In the genomic region with DNA sequence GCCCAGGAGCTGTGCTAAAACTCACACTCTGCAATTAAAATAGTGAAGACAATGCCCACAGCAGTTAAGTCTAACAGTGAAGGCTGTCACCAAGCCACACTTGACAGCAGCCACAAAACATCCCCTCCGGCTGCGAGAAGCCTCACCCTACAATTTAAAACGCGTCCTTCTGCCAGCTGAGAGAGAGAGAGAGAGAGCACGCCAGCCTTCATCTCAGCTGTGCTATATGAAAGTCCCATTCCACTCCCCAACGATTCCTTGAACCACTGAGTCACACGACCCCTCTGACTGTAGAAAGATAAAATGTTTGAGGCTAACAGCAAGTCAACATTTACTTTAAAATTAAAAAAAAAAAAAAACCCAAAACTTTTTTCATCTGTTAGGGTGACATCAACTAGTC, we compare ENCODE assay signal across 8 mouse cellular contexts. TPM values are rescaled to one million over a fixed set of nuclear protein-coding genes. Genes with fewer than 3 reads are reported as not detected.
A peak's percentile ranks its signal among the peaks of the same experiment; 100 is the strongest.
DNase-seq lines count a peak whose midpoint lies in the region; ATAC-seq and TF ChIP-seq lines count a peak whose summit lies in the region.

No protein-coding gene starts in this region.

- H3K4me2 ChIP-seq in heart, embryonic 15.5 days, result peak overlapping the region; percentile 74
- peak overlapping the region; percentile 78 for H3K4me2 ChIP-seq in forebrain, embryonic 13.5 days
- peak overlapping the region; percentile 1; the same call in 1 of the 2 replicates for H3K4me2 ChIP-seq in midbrain, embryonic 11.5 days

- peak overlapping the region; percentile 97 for H3K27ac ChIP-seq in heart, embryonic 15.5 days
- H3K27ac ChIP-seq in MEL (ENCODE audit: control insufficient read depth, low read depth, low read length), result peak overlapping the region; percentile 79
- peak overlapping the region; percentile 76 for H3K27ac ChIP-seq in forebrain, embryonic 13.5 days
- peak overlapping the region; percentile 42; the same call in 1 of the 2 replicates for H3K27ac ChIP-seq in midbrain, embryonic 11.5 days (ENCODE audit: low read depth, low read length)

- H3K4me1 ChIP-seq in heart, embryonic 15.5 days (replicated peaks), result peaks cover 73% of the 10 kb centered on the region
- peaks cover 28 to 52% of the 10 kb centered on the region in 2 experiments for H3K4me1 ChIP-seq in MEL (ENCODE audit: control insufficient read depth in 1 of 2, insufficient read depth in 2 of 2, low read length in 2 of 2)
- H3K4me1 ChIP-seq in forebrain, embryonic 13.5 days, result peaks cover 70% of the 10 kb centered on the region
- H3K4me1 ChIP-seq in midbrain, embryonic 11.5 days (ENCODE audit: control insufficient read depth, insufficient read depth, low read length), result peaks cover 63% of the 10 kb centered on the region

- peaks cover 80% of the 10 kb centered on the region for H3K79me2 ChIP-seq in MEL (ENCODE audit: control insufficient read depth, insufficient read depth, low read length, poor library complexity)

- TF ChIP-seq RAD21 in MEL (IDR thresholded peaks at IDR 0.05; ENCODE audit: low read depth, low read length), result no peak

- H3K9me3 ChIP-seq in heart, embryonic 15.5 days (replicated peaks), result no peaks in the 10 kb centered on the region
- H3K9me3 ChIP-seq in MEL (replicated peaks; ENCODE audit: insufficient read depth, low read length), result no peaks in the 10 kb centered on the region
- H3K9me3 ChIP-seq in forebrain, embryonic 13.5 days (replicated peaks), result no peaks in the 10 kb centered on the region
- H3K9me3 ChIP-seq in midbrain, embryonic 11.5 days (ENCODE audit: control insufficient read depth, low read length), result no peaks in the 10 kb centered on the region

- TF ChIP-seq CTCF in MEL (IDR thresholded peaks at IDR 0.05 in 2 of 3, conservative IDR thresholded peaks at IDR 0.05 in 1 of 3; ENCODE audit: control insufficient read depth in 1 of 3, insufficient read depth in 1 of 3, low read depth in 2 of 3, low read length in 3 of 3, poor library complexity in 1 of 3, severe bottlenecking in 1 of 3), result no peak

- intact Hi-C loops in heart, postnatal 14 days (cut with DNase I), result no loop called here

- ATAC-seq in heart, embryonic 15.5 days (replicated peaks; ENCODE audit: insufficient number of reproducible peaks, insufficient read depth, low FRiP score, low read depth), result no peak
- ATAC-seq in forebrain, embryonic 13.5 days, result peak; percentile 16
- ATAC-seq in midbrain, embryonic 11.5 days (ENCODE audit: low FRiP score), result no peak

- no peak for TF ChIP-seq POLR2A in MEL (IDR thresholded peaks at IDR 0.05; ENCODE audit: control insufficient read depth in 1 of 2, insufficient read depth in 1 of 2, low read depth in 1 of 2, low read length in 2 of 2, poor library complexity in 1 of 2)

- peak overlapping the region; percentile 23 for H3K4me3 ChIP-seq in heart, embryonic 15.5 days
- H3K4me3 ChIP-seq in MEL (ENCODE audit: control insufficient read depth in 1 of 2, insufficient read depth in 1 of 2, low read depth in 2 of 2, low read length in 2 of 2), result peak overlapping the region; percentile 3 to 18
- H3K4me3 ChIP-seq in forebrain, embryonic 13.5 days, result peak overlapping the region; percentile 19
- H3K4me3 ChIP-seq in midbrain, embryonic 11.5 days (ENCODE audit: low read depth, low read length), result no peak overlapping the region

- peak; percentile 20 to 36; a peak in 3 of 4 replicates for TF ChIP-seq EP300 in MEL (IDR thresholded peaks at IDR 0.05; ENCODE audit: low read depth in 1 of 2, low read length in 2 of 2)

- H3K36me3 ChIP-seq in heart, embryonic 15.5 days, result no peaks in the 10 kb centered on the region
- peaks cover 2 to 57% of the 10 kb centered on the region in 2 experiments for H3K36me3 ChIP-seq in MEL (ENCODE audit: control insufficient read depth in 1 of 2, insufficient read depth in 2 of 2, low read length in 2 of 2)
- peaks cover 14% of the 10 kb centered on the region for H3K36me3 ChIP-seq in forebrain, embryonic 13.5 days (ENCODE audit: poor library complexity, severe bottlenecking)
- peaks cover 6% of the 10 kb centered on the region; the same call in 1 of the 2 replicates for H3K36me3 ChIP-seq in midbrain, embryonic 11.5 days (ENCODE audit: control insufficient read depth, insufficient read depth, low read length)

- 36% methylated on average over 7 of the region's 7 CpGs for WGBS in heart, embryonic 15.5 days
- 31% methylated on average over 7 of the region's 7 CpGs for WGBS in forebrain, embryonic 13.5 days
- 69% methylated on average over 7 of the region's 7 CpGs for WGBS in midbrain, embryonic 11.5 days

- H3K27me3 ChIP-seq in heart, embryonic 15.5 days, result no peaks in the 10 kb centered on the region
- H3K27me3 ChIP-seq in MEL (ENCODE audit: control insufficient read depth in 1 of 2, insufficient read depth in 2 of 2, low read length in 2 of 2), result no peaks in the 10 kb centered on the region
- no peaks in the 10 kb centered on the region for H3K27me3 ChIP-seq in forebrain, embryonic 13.5 days
- no peaks in the 10 kb centered on the region for H3K27me3 ChIP-seq in midbrain, embryonic 11.5 days (ENCODE audit: control insufficient read depth, insufficient read depth, low read length)

- DNase-seq in heart, postnatal 14 days, result no peak
- peak; percentile 50 for DNase-seq in MEL (ENCODE audit: low read depth, low spot score)
- no peak for DNase-seq in midbrain, embryonic 11.5 days (ENCODE audit: low spot score, missing footprints)
- DNase-seq in testis, postnatal 14 days (ENCODE audit: low spot score), result no peak
- DNase-seq in gastrocnemius, adult 8-10 months (ENCODE audit: low spot score in 2 of 2), result no peak
- DNase-seq in urinary bladder, postnatal 4 days (ENCODE audit: low spot score in 2 of 2), result no peak

- peak overlapping the region; percentile 39 for H3K9ac ChIP-seq in heart, embryonic 15.5 days
- peak overlapping the region; percentile 56 for H3K9ac ChIP-seq in MEL (ENCODE audit: control insufficient read depth, low read depth, low read length, poor library complexity, severe bottlenecking)
- H3K9ac ChIP-seq in forebrain, embryonic 13.5 days, result peak overlapping the region; percentile 52
- peak overlapping the region; percentile 9; the same call in 1 of the 2 replicates for H3K9ac ChIP-seq in midbrain, embryonic 11.5 days (ENCODE audit: low read length)

TF ChIP-seq in MEL, 35 proteins besides CTCF, POLR2A, EP300 and RAD21:
- no peak for TF ChIP-seq MYB (IDR thresholded peaks at IDR 0.05; ENCODE audit: low read depth, low read length)
- TF ChIP-seq MEF2A (IDR thresholded peaks at IDR 0.05; ENCODE audit: extremely low read depth, insufficient replicate concordance, low read depth, low read length, poor library complexity, severe bottlenecking), result no peak
- peak; percentile 78 for TF ChIP-seq ZNF384 (IDR thresholded peaks at IDR 0.05; ENCODE audit: low read depth, low read length)
- no peak for TF ChIP-seq MYC (IDR thresholded peaks at IDR 0.05; ENCODE audit: low read depth, low read length)
- TF ChIP-seq CHD1 (IDR thresholded peaks at IDR 0.05; ENCODE audit: low read depth, low read length), result no peak
- peak; percentile 61 for TF ChIP-seq MXI1 (IDR thresholded peaks at IDR 0.05; ENCODE audit: low read depth, low read length)
- peak; percentile 81; the same call in 1 of the 2 replicates for TF ChIP-seq BHLHE40 (IDR thresholded peaks at IDR 0.05; ENCODE audit: borderline replicate concordance, low read depth, low read length)
- no peak for TF ChIP-seq ZMIZ1 (IDR thresholded peaks at IDR 0.05; ENCODE audit: low read depth, low read length)
- TF ChIP-seq SIN3A (IDR thresholded peaks at IDR 0.05; ENCODE audit: low read length), result peak; percentile 70
- TF ChIP-seq MAX (IDR thresholded peaks at IDR 0.05; ENCODE audit: low read length), result no peak
- TF ChIP-seq ETS1 (IDR thresholded peaks at IDR 0.05; ENCODE audit: low read depth, low read length), result peak; percentile 86
TF ChIP-seq in MEL: peak in this region for 5.

RNA-seq across cellular contexts. Expression of a gene that starts 3.4 kb away (rescaled TPM):
- polyA plus RNA-seq in heart, embryonic 15.5 days (2015; fragmentation: Nextera tagmentation; extraction: Ambion mirVana), result 49.9 and 56.0 TPM in 2 replicates
- 10 to 100 TPM; 22.2 to 22.7 TPM for total RNA-seq in heart, postnatal 14 days (2021)
- total RNA-seq in MEL (2012; rRNA removed), result 27.4 and 28.6 TPM in 2 replicates
- polyA plus RNA-seq in MEL (2012; ENCODE audit: insufficient read depth in 1 of 2, insufficient read length in 2 of 2, low read depth in 1 of 2, low replicate concordance in 2 of 2, missing spikeins in 1 of 2), result 10 to 100 TPM in 1 of 2 experiments, not detected in 1; 66.0 TPM
- 86.5 and 92.2 TPM in 2 replicates for polyA plus RNA-seq in forebrain, embryonic 13.5 days (2015; fragmentation: Nextera tagmentation; extraction: Ambion mirVana)
- 45.5 and 50.7 TPM in 2 replicates for polyA plus RNA-seq in midbrain, embryonic 11.5 days (2014; fragmentation: Nextera tagmentation; extraction: Ambion mirVana)
- total RNA-seq in gastrocnemius, adult 8-10 months (2022), result 1 to 10 TPM; 4.6 to 6.2 (median 5.1) TPM

RNA-seq across cellular contexts. Expression of a gene that starts 55.3 kb away (rescaled TPM):
- polyA plus RNA-seq in heart, embryonic 15.5 days (2015; fragmentation: Nextera tagmentation; extraction: Ambion mirVana), result 6.6 and 9.7 TPM in 2 replicates
- 10 to 100 TPM; 23.2 to 25.0 TPM for total RNA-seq in heart, postnatal 14 days (2021)
- total RNA-seq in MEL (2012; rRNA removed), result 14.9 and 16.6 TPM in 2 replicates
- 10 to 100 TPM in 1 of 2 experiments, not detected in 1; 31.6 TPM for polyA plus RNA-seq in MEL (2012; ENCODE audit: insufficient read depth in 1 of 2, insufficient read length in 2 of 2, low read depth in 1 of 2, low replicate concordance in 2 of 2, missing spikeins in 1 of 2)
- 16.2 and 16.8 TPM in 2 replicates for polyA plus RNA-seq in forebrain, embryonic 13.5 days (2015; fragmentation: Nextera tagmentation; extraction: Ambion mirVana)
- polyA plus RNA-seq in midbrain, embryonic 11.5 days (2014; fragmentation: Nextera tagmentation; extraction: Ambion mirVana), result 4.6 and 5.2 TPM in 2 replicates
- total RNA-seq in gastrocnemius, adult 8-10 months (2022), result 10 to 100 TPM in 2 of 4 experiments, 1 to 10 TPM in 2; 8.7 to 15.9 (median 11.4) TPM

Comparison
In these comparisons a context has a peak if more than half of its experiments do, and no peak if none do; other contexts are left out.
1. H3K27ac ChIP-seq: peak in every context shown above with its lines; median percentile 97 in heart, embryonic 15.5 days; 79 in MEL; 76 in forebrain, embryonic 13.5 days; 42 in midbrain, embryonic 11.5 days.
2. H3K4me2 ChIP-seq: peak in every context shown above with its lines; median percentile 78 in forebrain, embryonic 13.5 days; 74 in heart, embryonic 15.5 days; 1 in midbrain, embryonic 11.5 days.